Mouse (Mus musculus) megakaryocyte, embryonic 14.5 days (primary cell): ENCODE measurements around the gene Krtap4-16.

ENCODE experiments used
- FLI1 ChIP-seq: IDR thresholded peaks from 2 replicates; pipeline ENCODE4 v1.6.1; 2012; ENCODE audit warnings: low read length, inconsistent platforms, mixed read lengths
- GATA1 ChIP-seq: IDR thresholded peaks from 3 replicates; pipeline ENCODE4 v1.6.1; 2012; ENCODE audit warnings: mixed read lengths, low read length, inconsistent platforms, borderline replicate concordance

DNA sequence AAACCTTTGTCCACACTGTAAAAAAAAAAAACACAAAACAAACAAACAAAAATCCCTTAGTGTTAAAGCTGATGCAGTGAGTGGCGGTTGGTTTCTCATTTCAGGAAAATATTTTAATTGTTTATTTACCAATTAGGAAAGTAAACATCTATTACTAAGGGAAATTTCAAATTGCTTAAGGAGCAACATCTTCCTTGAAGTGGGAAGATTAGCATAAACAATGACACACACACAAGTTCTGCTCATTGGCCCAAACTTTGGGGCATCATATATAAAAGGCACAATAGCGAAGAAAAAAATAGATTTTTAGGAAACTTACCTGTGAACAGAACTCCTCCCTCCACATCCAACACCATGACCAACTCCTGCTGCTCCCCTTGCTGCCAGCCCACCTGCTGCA is 6.2 kb upstream of the Krtap4-16 start, which contains the start of gene Gm11568:
- TF ChIP-seq GATA1 (no peak), FLI1 (no peak)
